Mouse (Mus musculus) kidney, adult 2 months (tissue): Measurements from ENCODE around the gene Tomm5.

Experiments
- CTCF ChIP-seq: fragments of 200-500 bp; conservative IDR thresholded peaks from 2 replicates; pipeline ENCODE4 v1.5.1; 2011; ENCODE audit warnings: low read depth, mild to moderate bottlenecking, control low read depth, low read length, moderate library complexity, mixed read lengths; ENCODE audit not compliant: insufficient read depth, insufficient read length
- POLR2A ChIP-seq: fragments of 200-500 bp; IDR thresholded peaks from one replicate; pipeline ENCODE4 v1.6.1; 2011; ENCODE audit warnings: low read depth, low read length, control low read depth

DNA sequence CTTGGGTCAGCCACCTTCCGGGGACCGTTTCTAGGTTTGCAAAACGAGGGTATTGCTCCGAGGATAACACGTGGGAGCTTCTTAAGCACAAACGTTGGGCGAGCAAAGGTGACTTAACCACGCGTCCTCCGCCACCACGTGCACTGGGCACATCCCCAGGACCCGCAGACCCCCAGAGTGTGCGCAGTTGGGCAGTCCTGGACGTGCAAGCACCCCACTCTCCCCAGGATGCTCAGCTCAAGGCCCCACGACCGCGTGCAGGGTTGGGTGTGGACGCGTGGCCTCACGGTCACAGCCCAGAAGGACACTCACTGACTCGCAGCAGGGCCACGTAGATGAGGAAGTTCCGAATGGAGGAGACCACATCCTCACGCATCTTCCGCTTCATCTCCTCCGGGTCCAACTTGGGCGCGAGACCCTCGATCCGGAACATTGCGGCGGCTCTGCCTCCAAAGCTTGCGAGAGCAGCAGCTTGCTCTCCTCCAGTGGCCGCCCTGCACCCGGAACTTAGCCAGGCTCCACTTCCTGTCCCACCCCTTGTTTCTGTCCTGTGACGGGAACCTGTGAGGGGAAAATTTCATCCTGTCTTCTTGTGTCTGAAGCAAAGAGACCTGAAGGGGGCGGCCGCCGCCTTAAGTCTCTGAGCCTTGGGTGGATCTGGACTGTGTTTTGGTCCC is at the start of gene Tomm5:
- peak; percentile 66 for TF ChIP-seq CTCF
- peak; percentile 79 for TF ChIP-seq POLR2A
